Mouse (Mus musculus) embryo, embryonic 10 days (tissue): Measurements from ENCODE around the gene Yif1b.
A peak's percentile ranks its signal among the peaks of the same experiment; 100 is the strongest.
"Not testable (repeated sequence)": the region's sequence is repeated elsewhere in the genome, so short reads cannot be mapped to it uniquely, and the experiment has no call there.

Experiments
- DNase-seq: peaks from one replicate; pipeline ENCODE4 v3.0.0-alpha.2; 2015; ENCODE audit warnings: low spot score

Yif1b gene

DNA sequence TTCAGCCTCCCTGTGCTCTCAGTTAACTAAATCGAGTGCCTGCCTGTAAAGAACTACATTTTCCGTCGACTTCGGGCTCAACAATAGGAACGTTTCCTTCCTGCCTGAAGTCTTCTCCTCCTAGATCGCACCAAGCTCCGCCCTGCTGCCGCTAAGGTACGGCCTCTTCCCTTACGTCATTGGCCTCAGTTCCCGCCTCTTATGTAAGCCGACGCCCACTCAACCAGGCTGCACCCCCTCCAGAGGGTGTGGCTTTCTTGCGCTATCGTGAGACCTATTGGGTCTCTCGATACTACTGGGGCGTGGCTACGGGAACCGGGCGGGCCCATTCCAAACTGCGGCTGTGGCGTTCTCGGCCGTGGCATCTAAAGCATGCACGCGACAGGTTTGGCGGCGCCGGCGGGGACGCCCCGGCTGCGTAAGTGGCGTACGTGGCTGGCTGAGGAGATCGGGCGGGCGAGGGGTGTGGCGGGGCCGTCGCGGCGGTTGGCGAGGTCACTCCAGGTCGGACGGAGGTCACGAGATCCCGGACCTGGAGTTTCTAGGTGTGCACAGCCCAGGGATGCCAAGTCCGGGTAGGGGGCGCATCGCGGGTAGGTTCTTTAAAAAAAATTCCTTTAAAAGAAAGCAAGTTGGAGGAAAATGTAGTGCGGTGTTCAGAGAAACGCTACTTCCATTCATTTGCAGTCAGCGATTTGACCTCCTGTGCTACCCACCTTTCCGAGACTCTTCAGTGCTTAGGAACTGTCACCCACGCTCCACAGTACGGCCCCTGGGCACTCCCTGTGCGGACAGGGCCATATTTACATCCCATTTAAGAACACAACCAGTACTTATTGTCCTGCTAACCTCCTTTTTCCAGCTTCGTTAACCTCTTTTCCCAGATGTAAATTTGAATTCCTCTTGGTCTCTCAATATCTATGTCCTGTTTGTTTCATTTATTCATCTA, at the start of gene Yif1b:
Gene Yif1b (plus strand): TSS at position 311 of the 949 bp plus-strand sequence.
- DNase-seq, result peak; percentile 100

DNA sequence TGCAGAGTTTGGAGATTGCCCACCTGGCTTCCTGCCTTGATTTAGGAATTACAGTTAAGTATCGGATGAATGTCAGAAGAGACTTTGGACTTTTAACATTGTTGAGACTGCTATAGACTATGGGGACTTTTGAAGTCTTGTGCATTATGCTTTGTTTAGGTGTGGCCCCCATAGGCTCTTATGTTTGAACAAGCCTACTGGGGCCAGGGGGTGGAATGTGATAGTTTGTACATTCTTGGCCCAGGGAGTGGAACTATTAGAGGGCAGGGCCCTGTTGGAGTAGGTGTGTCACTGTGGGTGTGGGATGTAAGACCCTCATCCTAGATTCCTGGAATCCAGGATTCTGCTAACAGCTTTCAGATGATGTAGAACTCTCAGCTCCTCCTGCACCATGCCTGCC, 43.9 kb upstream of the Yif1b start:
- DNase-seq, result not testable (repeated sequence)

DNA sequence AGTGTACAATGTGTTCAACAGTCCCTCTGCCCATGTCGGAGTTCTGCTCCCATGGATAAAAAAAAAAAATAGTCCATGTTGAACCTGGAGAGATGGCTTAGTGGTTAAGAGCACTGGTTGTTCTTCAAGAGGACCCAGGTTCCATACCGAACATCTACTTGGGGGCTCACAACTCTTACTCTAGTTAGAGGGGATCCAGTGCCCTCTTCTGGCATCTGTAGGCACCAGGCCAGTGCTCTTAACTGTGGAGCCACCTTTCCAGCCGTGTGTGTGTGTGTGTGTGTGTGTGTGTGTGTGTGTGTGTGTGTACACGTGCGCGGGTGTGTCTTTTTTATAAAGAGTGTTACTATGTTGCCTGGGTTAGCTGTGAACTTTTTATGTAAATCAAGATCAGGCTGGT, 35.6 kb upstream of the Yif1b start:
- DNase-seq, result no peak

DNA sequence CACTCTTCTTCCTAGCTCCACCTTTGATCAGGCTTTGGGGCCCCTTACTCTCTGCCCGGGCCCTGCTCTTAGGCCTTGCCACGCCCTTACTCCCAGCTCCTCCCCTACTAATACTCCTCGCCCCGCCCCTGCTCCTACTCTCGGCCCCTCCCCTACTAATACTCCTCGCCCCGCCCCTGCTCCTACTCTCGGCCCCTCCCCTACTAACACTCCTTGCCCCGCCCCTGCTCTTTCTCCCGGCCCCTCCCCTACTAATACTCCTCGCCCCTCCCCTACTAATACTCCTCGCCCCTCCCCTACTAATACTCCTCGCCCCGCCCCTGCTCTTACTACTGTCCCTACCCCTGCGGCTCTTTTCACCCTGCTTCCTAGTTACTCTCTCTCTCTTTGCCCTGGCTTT, 27.1 kb upstream of the Yif1b start:
- not testable (repeated sequence) for DNase-seq

DNA sequence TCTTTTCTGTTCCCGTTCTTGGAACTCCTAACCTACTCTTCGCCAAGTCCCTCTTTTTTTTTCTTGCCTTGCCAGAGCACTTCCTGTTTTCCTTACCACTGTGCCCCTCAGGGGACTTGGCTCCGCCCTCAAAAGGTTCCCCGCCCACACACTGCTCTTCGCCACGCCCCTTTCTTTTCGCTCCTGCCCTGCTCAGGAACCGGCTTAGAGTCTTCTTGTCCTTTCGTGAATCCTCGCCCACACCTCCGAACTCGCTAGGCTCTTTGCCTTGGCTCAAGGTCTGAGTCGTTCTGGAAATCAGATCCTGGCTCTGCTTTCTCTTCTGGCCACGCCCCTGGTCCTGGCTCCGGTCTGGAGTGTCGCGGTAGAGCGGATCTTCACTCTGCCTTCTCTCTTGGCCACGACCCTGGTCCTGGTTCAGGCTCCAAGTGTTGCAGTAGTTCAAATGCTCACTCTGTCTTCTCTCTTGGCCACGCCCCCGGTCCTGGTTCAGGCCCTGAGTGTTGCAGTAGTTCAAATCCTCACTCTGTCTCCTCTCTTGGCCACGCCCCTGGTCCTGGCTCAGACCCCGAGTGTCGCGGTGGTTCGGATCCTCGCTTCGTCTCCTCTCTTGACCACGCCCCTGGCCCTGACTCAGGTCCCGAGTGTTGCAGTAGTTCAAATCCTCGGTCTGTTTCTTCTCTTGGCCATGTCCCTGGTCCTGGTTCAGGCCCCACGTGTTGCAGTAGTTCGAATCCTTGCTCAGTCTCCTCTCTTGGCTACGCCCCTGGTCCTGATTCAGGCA, 26.5 kb upstream of the Yif1b start:
- peak; percentile 88 for DNase-seq

DNA sequence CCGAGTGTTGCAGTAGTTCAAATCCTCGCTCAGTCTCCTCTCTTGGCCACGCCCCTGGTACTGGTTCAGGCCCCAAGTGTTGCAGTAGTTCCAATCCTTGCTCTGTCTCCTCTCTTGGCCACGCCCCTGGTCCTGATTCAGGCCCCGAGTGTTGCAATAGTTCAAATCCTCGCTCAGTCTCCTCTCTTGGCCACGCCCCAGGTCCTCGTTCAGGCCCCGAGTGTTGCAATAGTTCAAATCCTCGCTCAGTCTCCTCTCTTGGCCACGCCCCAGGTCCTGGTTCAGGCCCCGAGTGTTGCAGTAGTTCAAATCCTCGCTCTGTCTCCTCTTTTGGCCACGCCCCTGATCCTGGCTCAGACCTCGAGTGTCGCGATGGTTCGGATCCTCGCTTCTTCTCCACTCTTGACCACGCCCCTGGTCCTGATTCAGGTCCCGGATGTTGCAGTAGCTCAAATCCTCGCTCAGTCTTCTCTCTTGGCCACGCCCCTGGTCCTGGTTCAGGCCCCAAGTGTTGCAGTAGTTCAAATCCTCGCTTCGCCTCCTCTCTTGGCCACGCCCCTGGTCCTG, 25.8 kb upstream of the Yif1b start:
- peak; percentile 48 for DNase-seq

DNA sequence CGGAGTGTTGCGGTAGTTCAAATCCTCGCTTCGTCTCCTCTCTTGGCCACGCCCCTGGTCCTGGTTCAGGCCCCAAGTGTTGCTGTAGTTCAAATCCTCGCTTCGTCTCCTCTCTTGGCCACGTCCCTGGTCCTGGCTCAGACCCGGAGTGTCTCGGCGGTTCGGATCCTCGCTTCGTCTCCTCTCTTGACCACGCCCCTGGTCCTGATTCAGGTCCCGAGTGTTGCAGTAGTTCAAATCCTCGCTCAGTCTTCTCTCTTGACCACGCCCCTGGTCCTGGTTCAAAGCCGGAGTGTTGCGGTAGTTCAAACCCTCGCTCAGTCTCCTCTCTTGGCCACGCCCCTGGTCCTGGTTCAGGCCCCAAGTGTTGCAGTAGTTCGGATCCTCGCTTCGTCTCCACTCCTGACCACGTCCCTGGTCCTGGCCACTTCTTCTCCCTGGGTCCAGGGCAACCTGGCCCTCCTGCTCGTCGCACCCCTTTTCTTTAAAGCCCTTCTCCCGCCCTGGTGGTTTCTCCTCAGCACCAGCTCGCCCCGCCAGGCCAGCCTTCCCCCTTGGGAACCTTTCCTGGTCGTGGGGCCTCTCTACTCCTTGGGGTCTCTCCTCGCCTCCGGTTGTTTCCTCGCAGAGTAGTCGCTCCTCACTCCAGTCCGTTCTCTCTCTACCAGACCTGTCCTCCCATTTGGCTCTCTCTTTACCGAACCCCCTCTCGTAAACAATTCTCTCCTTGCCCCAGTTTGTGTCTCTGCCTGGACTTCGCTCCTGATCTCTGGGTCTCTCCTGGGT, 25.2 kb upstream of the Yif1b start:
- not testable (repeated sequence) for DNase-seq

DNA sequence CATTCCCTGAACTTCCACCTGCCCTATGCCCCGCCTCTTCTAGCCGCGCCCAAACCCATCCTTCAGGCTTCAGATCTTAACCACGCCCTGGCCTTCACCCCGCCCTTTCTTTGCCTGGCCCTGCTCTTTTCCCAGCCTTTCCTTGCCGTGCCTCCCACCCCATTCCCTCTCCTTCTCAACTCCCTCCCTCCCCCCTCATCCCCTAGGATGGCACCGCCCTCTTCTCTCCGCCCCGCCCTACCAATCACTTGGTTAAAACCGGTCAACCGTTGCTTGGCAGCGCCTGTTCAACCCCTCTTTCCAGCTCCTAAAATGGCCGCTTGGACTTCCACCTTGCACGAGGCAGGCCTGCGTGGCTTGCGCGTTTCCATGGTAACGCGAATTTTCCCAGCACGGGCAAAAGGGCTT, 24.4 kb upstream of the Yif1b start, which contains the start of gene Catsperg1:
Gene Catsperg1 (minus strand): TSS at position 361 of the 408 bp plus-strand sequence.
- peak; percentile 84 for DNase-seq

DNA sequence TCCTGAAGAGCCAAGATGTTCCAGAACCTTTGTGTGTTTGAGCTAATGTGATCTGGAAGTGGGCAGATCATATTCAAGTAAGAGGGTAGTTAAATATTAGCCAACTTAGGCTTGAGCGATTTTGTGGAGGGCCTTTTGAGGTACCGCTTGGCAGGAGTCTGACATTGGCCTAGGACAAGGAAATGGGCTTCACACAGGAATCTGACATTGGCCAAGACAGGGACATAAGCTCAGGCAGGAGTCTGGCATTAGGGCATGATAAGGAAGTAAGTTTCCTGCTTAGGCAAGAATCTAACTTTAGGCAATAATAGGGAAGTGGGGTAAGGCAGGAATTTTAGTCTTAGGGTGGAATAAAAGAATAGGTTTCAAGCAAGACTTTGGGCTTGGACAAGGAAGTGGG, 23.9 kb upstream of the Yif1b start:
- DNase-seq, result no peak

DNA sequence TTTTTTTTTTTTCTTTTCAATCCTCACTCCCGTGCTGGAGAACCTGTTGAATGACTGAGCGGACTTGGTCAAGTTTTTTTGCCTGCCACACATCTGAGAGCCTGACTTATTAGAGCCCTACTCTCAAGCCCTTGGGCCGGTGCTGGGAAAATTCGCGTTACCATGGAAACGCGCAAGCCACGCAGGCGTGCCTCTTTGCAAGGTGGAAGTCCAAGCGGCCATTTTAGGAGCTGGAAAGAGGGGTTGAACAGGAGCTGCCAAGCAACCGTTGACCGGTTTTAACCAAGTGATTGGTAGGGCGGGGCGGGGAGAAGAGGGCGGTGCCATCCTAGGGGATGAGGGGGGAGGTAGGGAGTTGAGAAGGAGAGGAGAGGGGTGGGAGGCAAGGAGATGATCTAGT, 23.3 kb upstream of the Yif1b start:
- no peak for DNase-seq

DNA sequence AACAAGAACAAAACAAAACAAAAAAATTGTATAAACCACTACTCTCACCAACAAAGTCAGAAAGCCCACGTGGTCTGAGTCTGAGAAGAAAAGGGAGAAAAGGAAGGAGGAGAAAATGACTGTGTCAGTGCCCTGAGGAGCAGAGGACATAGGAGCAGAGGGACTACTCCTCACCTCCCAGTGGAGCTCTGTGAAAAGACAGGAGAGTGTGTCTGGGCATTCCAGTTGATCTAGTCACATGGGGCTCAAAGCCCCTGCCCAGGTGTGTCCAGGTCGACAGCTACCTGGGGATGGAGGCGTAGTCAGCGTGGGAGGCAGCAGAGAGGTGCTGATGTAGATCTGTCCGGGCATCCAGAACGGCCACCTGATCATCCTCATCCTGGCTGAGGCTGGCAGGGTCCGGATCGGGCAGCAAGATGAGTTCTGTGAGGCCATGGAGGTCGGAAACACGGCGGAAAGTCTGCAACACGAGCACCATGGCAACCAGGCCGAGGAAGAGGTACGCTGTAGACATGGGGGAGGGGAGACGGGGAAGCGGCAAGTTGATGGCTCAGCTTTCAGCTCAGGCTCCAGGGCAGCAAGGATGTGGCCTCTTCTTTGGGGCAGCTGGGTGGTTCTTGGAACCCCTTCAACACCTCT, 13.3 kb upstream of the Yif1b start:
- peak; percentile 80 for DNase-seq

DNA sequence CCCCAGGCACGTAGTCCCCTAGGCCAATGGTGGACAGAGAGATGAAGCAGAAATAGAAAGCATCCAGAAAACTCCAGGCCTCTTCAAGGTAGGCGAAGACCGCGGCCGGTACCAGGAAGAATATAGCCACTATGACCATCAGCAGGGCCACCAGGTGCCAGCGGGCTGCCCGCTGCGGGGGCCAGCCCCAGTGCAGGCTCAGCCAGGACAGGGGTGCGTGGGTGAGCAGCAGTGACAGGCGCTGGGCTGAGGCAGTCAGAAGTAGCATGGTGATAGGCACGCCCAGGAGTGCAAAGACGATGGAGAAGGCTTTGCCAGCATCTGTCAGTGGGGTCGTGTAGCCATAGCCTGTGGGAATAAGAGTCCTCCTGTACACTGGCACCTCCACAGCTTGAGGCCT, 12.6 kb upstream of the Yif1b start:
- DNase-seq, result no peak

DNA sequence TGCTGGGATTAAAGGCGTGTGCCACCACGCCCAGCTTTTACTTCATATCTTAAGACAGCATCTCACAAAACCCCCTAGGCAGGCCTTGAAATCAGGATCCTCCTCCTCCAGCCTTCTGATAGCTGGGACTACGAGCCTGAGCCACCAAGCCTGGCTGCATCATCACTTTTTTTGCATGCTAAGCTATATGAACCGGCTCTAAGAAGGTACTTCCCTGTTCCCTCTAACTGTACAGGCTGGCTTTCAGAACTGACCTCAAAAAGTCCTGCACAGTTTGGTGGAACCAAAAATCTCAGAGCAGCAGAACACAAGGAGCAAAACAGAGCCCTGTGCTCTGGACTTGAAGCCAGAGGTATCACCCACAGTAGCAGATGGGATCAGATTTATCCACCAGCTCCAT, 9.9 kb upstream of the Yif1b start:
- no peak for DNase-seq

DNA sequence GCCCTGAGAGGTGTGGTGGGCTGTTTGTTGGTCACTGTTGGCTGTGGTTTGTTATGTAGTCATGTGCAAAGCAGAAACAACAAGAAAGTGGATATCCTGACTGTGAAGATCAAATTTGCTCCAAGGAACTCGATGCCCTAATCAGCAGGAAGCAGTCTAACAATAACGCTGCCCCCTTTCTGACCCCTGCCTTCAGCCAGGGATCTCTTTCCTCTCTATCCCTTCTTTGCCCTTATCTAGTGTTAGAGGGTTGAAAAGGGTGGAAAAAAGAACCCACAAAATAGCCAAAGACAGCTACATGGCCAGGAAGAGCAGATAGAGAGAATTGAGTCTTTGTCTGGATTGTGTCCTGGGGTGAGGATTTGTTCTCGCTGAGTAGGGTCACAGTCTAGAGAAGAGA, 7.6 kb upstream of the Yif1b start:
- DNase-seq, result no peak

DNA sequence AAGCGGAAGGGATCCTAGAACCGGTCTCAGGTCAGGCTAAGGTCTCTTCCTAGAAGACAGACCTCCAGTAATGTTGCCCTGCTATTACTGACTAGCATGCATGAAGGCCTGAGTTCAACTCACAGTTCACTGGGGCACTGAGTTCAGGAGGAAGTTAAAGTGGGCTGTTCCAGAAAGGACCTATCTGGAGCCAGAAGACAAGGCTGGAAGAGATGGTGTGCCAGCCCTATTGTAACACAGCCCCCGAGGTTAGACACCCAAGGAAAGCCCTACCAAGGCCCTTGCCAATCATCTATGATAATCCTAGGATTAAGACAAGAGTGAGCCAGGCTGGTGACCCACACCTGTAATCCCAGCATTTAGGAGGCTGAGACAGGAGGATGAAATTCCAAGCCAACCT, 6.6 kb upstream of the Yif1b start:
- DNase-seq, result no peak

DNA sequence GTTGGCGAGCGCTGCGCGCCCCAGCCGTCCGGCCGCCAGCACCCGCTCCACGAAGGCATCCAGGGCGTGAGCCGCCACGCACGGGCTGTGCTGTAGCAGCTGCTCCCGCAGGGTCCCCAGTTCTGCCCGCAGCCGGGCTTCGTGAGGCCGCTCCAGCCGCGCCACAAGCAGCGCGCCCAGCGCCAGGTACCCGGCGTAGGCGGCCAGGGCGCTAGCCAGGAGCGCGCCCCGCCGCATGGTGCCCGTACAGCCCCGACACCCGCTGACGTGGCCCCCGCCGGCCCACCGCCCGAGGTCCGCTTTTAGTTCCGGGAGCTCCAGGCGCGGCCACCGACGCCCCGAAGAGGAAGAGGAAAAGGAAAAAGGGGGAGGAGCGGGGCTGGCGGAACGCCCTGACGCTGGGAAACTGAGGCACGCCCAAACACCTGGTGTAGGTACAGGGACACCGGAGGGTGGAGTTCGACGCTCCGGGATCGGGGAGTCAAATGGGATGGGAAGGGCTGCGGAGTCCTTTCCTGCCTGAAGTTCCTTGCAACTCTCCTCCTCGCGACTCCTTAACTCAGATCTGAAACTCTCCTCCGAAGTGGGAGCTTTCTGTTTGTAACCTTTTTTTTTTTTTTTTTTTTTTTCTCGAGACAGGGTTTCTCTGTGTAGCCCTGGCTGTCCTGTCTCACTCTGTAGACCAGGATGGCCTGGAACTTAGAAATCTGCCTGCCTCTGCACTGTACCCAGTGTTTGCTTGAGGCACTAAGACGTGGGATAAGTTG, 5.7 kb upstream of the Yif1b start, which contains the start of gene Kcnk6:
Gene Kcnk6 (minus strand): TSS at position 269 of the 767 bp plus-strand sequence.
- DNase-seq, result no peak

DNA sequence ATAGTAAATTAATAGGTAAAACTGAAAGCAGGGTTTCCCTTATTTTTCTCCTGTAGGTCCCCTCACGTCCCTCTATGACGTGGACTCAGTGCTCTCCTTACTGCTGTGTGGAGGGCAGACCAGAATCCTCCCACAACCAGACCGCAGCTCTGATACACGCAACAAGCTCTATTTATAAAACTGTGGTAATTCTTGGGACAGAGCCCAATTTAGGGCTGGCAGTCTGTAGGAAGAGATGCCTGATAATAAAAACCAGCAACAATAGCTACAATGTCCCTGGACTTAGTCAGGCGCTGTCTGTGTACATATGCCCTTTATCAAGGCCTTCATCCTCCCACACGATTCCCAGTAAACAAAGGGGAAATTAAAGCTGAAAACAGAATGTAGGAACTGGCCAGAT, 4.4 kb upstream of the Yif1b start:
- DNase-seq, result no peak

DNA sequence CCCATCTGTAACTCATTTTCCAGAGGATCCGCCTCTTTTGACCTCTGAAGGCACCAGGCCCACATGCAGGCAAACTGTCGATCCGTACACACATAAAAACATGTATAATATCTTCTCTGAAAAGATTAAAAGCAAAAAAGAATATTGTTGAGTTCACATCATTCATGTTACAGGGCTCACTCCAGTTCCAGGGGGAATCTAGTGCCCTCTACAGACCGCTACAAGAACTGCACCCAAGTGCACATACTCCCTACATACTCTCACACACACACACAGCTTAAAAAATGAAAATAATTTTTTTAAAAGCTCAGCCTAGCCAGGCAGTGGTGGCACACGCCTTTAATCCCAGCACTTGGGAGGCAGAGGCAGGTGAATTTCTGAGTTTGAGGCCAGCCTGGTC, 3.5 kb upstream of the Yif1b start:
- DNase-seq, result no peak

DNA sequence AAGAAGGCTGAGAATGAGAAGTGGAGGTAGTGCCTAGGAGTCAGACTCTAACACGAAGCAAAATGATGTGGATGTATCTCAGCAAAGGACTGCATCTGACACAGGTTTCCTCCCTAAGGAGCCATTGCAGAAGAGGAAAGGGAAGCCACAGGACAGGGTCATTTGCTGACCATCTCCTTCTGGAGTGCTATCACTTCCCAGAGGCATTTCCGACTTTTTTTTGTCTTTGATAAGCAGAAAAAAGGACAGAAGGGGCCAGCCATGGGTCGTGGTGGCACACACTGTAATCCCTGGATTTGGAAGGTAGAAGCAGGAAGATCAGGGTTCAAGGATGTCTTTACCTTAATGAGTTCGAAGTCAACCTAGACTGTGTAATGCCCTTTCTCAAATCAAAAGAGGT, 1.5 kb upstream of the Yif1b start:
- DNase-seq, result no peak

DNA sequence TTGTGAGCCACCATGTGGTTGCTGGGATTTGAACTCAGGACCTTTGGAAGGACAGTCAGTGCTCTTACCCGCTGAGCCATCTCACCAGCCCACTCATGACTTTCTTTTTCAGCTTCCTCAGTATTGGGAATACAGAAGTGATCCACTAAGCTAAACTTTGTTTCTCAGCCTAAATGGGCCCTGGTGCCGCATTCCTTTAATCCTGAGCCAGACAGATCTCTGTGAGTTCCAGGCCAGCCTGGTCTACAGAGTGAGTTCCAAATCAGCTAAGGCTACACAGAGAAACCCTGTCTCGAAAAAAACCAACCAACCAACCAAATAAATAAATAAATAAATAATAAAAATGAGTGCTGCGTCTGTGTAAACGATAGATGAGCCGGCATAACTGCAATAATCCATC, 533 bp upstream of the Yif1b start:
- DNase-seq, result not testable (repeated sequence)
